Mouse (Mus musculus) CH12.LX (cell line): ENCODE data around the gene Arhgap25.

Experiments used
- CHD1 ChIP-seq: IDR thresholded peaks from 2 replicates; pipeline ENCODE4 v1.6.1; 2012; ENCODE audit warnings: low read depth, low read length, improper control_type of control experiment, inconsistent platforms
- CTCF ChIP-seq, 2 experiments: IDR thresholded peaks in 1 of 2; conservative IDR thresholded peaks in 1 of 2; 2 replicates each; pipeline ENCODE4 v1.5.1; 2011 to 2012; ENCODE audit warnings: low read depth in 2 of 2, low read length in 2 of 2, improper control_type of control experiment in 1 of 2, inconsistent platforms in 1 of 2, mild to moderate bottlenecking in 1 of 2, moderate library complexity in 1 of 2
- MAFK ChIP-seq: IDR thresholded peaks from 2 replicates; pipeline ENCODE4 v1.6.1; 2011; ENCODE audit warnings: low read length, improper control_type of control experiment; ENCODE audit not compliant: insufficient replicate concordance
- MAX ChIP-seq: IDR thresholded peaks from 2 replicates; pipeline ENCODE4 v1.6.1; 2011; ENCODE audit warnings: low read length, improper control_type of control experiment
- NRF1 ChIP-seq: IDR thresholded peaks from 2 replicates; pipeline ENCODE4 v1.6.1; 2014; ENCODE audit warnings: low read depth, mild to moderate bottlenecking, inconsistent platforms, low read length, improper control_type of control experiment, moderate library complexity
- SIN3A ChIP-seq: IDR thresholded peaks from 2 replicates; pipeline ENCODE4 v1.6.1; 2012; ENCODE audit warnings: low read length, improper control_type of control experiment, inconsistent platforms
- UBTF ChIP-seq: IDR thresholded peaks from 2 replicates; pipeline ENCODE4 v1.6.1; 2012; ENCODE audit warnings: low read depth, mild to moderate bottlenecking, inconsistent platforms, low read length, improper control_type of control experiment, moderate library complexity
- USF1 ChIP-seq: IDR thresholded peaks from 2 replicates; pipeline ENCODE4 v1.6.1; 2014; ENCODE audit warnings: low read depth, mild to moderate bottlenecking, inconsistent platforms, low read length, improper control_type of control experiment
- ZC3H11A ChIP-seq: IDR thresholded peaks from 2 replicates; pipeline ENCODE4 v1.6.1; 2012; ENCODE audit warnings: low read depth, mild to moderate bottlenecking, inconsistent platforms, low read length, improper control_type of control experiment
- ZKSCAN1 ChIP-seq: IDR thresholded peaks from 2 replicates; pipeline ENCODE4 v1.6.1; 2012; ENCODE audit warnings: low read depth, inconsistent platforms, low read length, improper control_type of control experiment, borderline replicate concordance
- ZNF384 ChIP-seq: IDR thresholded peaks from 2 replicates; pipeline ENCODE4 v1.6.1; 2012; ENCODE audit warnings: low read depth, low read length, improper control_type of control experiment, inconsistent platforms

DNA sequence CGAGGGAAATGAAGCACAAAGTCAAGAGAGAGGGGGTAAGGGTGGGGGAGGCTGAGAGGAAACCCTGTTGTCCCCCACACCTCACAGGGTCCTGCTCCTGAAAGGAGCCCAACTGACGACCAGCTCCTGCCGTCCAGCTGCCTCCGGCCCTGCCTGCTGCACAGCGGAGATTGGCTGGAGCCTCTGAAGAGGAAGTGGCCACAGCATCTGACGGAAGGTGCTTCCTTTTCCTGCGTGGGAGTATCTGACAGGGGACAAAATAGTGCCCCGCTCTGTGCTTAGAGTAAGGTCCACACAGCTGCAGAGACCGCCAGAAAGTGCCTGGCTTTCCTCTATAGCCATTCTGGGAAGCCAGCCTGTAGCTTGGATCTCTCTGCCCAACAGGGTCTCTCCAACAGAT is 36.9 kb downstream of the Arhgap25 start:
- TF ChIP-seq UBTF (no peak), USF1 (no peak), CHD1 (no peak), CTCF (conservative IDR thresholded peaks at IDR 0.05 in 1 of 2, IDR thresholded peaks at IDR 0.05 in 1 of 2; ENCODE audit: low read depth in 2 of 2, low read length in 2 of 2) (no peak), ZKSCAN1 (no peak), ZC3H11A (no peak), MAX (no peak), ZNF384 (no peak), SIN3A (no peak), NRF1 (no peak), MAFK (no peak)
